Mouse (Mus musculus) Patski (cell line): ENCODE data around the gene Gm3194. TPM values are rescaled to one million over a fixed set of nuclear protein-coding genes. Genes with fewer than 3 reads are reported as not detected.
"Not testable (repeated sequence)": the region's sequence is repeated elsewhere in the genome, so short reads cannot be mapped to it uniquely, and the experiment has no call there.

Experiments
- ATAC-seq: fragments of 100-300 bp; one replicate; pipeline ENCODE4 v1.8.0; 2021
- CTCF ChIA-PET: fragments of 350-600 bp; sonication (Branson Sonifier 250); formaldehyde crosslinking; loops from one replicate; lab custom pipeline; 2022; ENCODE audit warnings: inconsistent platforms; lab: Charles Lee
- POLR2A ChIA-PET: fragments of 350-600 bp; sonication (Branson Sonifier 250); formaldehyde crosslinking; loops from one replicate; lab custom pipeline; 2022; ENCODE audit warnings: antibody characterized with exemption, inconsistent platforms; lab: Charles Lee
- DNase-seq: peaks from one replicate; pipeline ENCODE4 v3.0.0-alpha.2; 2011; ENCODE audit warnings: low read depth, low spot score
- H3K27me3 ChIP-seq: fragments of 371-371 bp; one replicate; pipeline ENCODE4 v1.5.1; 2021
- in situ Hi-C: fragments of 300-500 bp; cut with MboI; formaldehyde crosslinking; loops from 3 replicates; pipeline ENCODE4 v1.11.1; 2018; ENCODE audit warnings: low pct_unique_long_range_greater_than_20kb, mixed read lengths
- polyA plus RNA-seq: library from polyadenylated mRNA; unstranded; gene quantifications from one replicate; pipeline ENCODE4 v1.2.3, GENCODE M21; 2021

The Gm3194 gene
- not detected for polyA plus RNA-seq

DNA sequence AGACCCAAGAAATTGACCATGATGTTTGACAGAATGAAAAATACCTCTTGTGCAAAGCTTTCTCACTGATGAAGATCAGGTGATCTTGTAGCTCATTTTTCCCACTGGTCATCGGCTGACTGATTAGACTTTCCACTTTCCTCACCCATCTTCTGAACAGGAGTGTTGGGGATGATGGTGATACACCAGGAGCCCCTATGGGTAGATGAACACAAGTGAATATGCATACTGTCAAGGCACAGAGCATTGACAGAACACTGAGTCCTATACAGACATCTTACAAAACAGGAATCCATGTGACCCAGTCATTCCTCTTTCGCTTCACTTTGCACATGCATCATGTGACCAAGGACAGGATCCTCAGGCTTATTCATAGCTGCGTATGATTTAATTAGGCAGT lies at the start of gene Gm3194:
Gm3194 (minus strand) TSS at position 101 of the 400 bp plus-strand sequence.
- in situ Hi-C loops, CTCF ChIA-PET, ATAC-seq, H3K27me3 ChIP-seq, POLR2A ChIA-PET, DNase-seq: not testable (repeated sequence)

DNA sequence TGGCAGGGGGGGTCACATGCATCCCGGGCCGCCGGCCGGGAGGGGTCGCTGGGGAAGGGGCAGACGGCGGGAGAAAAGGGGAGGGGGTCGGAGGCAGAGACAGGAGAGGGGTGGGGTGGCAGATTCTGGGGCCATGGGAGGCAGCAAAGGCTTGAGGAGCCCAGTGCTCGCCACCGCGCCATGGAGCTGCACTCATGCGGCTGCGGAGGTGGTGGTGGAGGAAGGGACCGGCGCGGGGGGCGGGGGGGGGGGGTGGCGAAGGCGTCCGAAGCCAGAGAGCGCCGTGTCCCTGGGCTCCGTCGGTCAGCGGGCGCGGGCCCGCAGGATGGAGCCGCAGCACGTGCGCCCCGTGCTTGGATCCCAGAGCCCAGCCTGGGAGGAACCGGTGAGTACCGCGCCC lies 46.1 kb upstream of the Gm3194 start, which contains the start of gene Gm3488:
Gm3488 (plus strand) TSS at position 301 of the 400 bp plus-strand sequence.
- ATAC-seq, POLR2A ChIA-PET, CTCF ChIA-PET, DNase-seq, H3K27me3 ChIP-seq, in situ Hi-C loops: not testable (repeated sequence)

DNA sequence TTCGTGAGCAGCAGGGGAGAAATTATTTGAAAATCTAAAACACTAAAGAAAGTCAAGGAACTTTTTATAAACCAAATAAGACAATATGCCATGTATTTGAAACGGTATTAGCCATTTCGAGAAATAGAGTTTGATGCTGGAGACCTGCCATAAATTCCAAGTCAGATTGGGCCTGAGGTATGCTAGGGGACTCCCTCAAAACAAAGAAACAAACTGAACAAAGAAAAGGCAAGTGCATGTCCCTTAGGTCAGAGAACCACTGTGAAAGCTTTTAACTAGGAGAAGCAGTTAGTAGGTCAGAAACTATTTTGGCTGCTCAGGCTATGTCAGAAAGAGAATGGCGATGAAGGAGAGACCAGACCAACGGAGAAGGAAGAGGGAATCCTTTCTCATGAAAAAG lies 28.6 kb upstream of the Gm3194 start, which contains the start of gene Gm3187:
Gm3187 (plus strand) TSS at position 301 of the 400 bp plus-strand sequence.
- in situ Hi-C loops, H3K27me3 ChIP-seq, CTCF ChIA-PET, POLR2A ChIA-PET, ATAC-seq, DNase-seq: not testable (repeated sequence)

DNA sequence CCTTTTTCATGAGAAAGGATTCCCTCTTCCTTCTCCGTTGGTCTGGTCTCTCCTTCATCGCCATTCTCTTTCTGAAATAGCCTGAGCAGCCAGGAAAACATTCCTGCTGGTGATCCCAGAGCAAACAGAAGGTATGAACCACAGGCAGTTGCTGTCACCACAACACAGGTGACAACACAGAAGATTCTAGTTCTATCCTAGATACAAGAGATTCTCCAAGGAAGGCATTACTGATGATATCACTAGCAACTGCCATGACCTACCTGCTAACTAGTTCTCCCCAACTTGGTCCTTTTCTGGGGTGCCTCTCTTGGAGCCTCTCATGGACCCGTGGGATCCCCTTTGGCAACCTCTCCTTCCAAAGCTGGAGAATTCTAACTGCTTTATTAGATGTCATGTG lies 22.5 kb upstream of the Gm3194 start, which contains the start of gene Gm8246:
Gm8246 (minus strand) TSS at position 101 of the 400 bp plus-strand sequence.
- H3K27me3 ChIP-seq, DNase-seq, CTCF ChIA-PET, in situ Hi-C loops, POLR2A ChIA-PET, ATAC-seq: not testable (repeated sequence)

DNA sequence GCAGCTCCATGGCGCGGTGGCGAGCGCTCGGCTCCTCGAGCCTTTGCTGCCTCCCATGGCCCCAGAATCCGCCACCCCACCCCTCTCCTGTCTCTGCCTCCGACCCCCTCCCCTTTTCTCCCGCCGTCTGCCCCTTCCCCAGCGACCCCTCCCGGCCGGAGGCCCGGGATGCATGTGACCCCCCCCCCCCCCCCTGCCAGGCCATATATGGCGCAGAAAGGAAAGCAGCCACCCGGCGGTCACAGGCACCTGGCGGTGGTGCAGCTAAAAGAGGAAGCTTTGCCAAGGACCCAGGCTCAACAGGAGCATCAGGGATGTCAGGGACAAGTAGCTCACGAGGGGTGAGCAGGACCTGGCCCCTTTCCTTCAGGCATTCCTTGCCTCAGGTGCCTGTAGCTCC lies 5.2 kb upstream of the Gm3194 start:
- DNase-seq, H3K27me3 ChIP-seq, POLR2A ChIA-PET, in situ Hi-C loops, ATAC-seq, CTCF ChIA-PET: not testable (repeated sequence)

DNA sequence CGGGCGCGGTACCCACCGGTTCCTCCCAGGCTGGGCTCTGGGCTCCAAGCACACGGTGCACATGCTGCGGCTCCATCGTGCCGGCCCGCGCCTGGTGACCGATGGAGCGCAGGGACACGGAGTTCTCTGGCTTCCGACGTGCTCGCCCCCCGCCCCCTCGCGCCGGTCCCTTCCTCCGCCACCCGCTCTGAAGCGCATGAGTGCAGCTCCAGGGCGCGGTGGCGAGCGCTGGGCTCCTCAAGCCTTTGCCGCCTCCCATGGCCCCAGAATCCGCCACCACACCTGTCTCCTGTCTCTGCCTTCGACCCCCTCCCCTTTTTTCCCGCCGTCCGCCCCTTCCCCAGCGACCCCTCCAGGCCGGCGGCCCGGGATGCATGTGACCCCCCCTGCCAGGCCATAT lies 66.3 kb downstream of the Gm3194 start, which contains the start of gene Gm3500:
Gm3500 (minus strand) TSS at position 101 of the 400 bp plus-strand sequence.
- POLR2A ChIA-PET: not testable (repeated sequence)

More for the DNA sequence above, 66.3 kb downstream of the Gm3194 start, which contains the start of gene Gm3500:
- CTCF ChIA-PET, H3K27me3 ChIP-seq, in situ Hi-C loops, ATAC-seq, DNase-seq: not testable (repeated sequence)

Other genes starting within 250 kb of the Gm3194 start
- not detected for gene Gm3526, start 194.9 kb downstream of the Gm3194 start, polyA plus RNA-seq
- gene Gm3542, start 120.5 kb downstream of the Gm3194 start, polyA plus RNA-seq: not detected
- not detected for gene Gm3500, start 66.4 kb downstream of the Gm3194 start, polyA plus RNA-seq
- not detected for gene Gm8246, start 22.4 kb upstream of the Gm3194 start, polyA plus RNA-seq
- not detected for gene Gm3187, start 28.7 kb upstream of the Gm3194 start, polyA plus RNA-seq
- gene Gm3488, start 46.2 kb upstream of the Gm3194 start, polyA plus RNA-seq: not detected
- gene Gm3532, start 83.0 kb upstream of the Gm3194 start, polyA plus RNA-seq: not detected
- not detected for gene Gm8265, start 177.6 kb upstream of the Gm3194 start, polyA plus RNA-seq
- not detected for gene Gm9603, start 232.0 kb upstream of the Gm3194 start, polyA plus RNA-seq